Mouse (Mus musculus) bone marrow, adult 2 months (tissue): Measurements from ENCODE around the gene L3mbtl2.

ENCODE experiments used
- CTCF ChIP-seq: fragments of 200-500 bp; IDR thresholded peaks from 2 replicates; pipeline ENCODE4 v1.5.1; 2011; ENCODE audit warnings: low read length, control low read depth; ENCODE audit not compliant: control insufficient read depth, insufficient read depth
- POLR2A ChIP-seq: fragments of 200-500 bp; IDR thresholded peaks from 2 replicates; pipeline ENCODE4 v1.6.1; 2011; ENCODE audit warnings: low read depth, mild to moderate bottlenecking, control low read depth, low read length, borderline replicate concordance; ENCODE audit not compliant: control insufficient read depth

GRCm38 (mm10) chr15:81698532-81698931, 34.8 kb downstream of the L3mbtl2 start:
- TF ChIP-seq POLR2A (no peak), CTCF (no peak)
